Mouse (Mus musculus) adrenal gland (tissue): ENCODE measurements around the gene Shc1.

Source experiments
- intact Hi-C: fragments of 180-260 bp; cut with DNase I; formaldehyde crosslinking; loops from one replicate; pipeline ENCODE4 v1.15.1; 2025

The Shc1 gene

GRCm38 (mm10) chr3:89388901-89389740 is 29.1 kb upstream of the Shc1 start:
- intact Hi-C loops = no loop called here

GRCm38 (mm10) chr3:89390111-89390515 is 28.1 kb upstream of the Shc1 start:
- intact Hi-C loops = no loop called here

GRCm38 (mm10) chr3:89390699-89391662 is 27.3 kb upstream of the Shc1 start:
- intact Hi-C loops = no loop called here

GRCm38 (mm10) chr3:89391663-89392511 is 26.4 kb upstream of the Shc1 start:
- intact Hi-C loops = no loop called here

GRCm38 (mm10) chr3:89392871-89393311 is 25.4 kb upstream of the Shc1 start:
- intact Hi-C loops = no loop called here

- intact Hi-C loops = no loop called here
Observed at GRCm38 (mm10) chr3:89393605-89394004, 24.6 kb upstream of the Shc1 start.

- intact Hi-C loops = no loop called here
Observed at GRCm38 (mm10) chr3:89394006-89394893, 24.0 kb upstream of the Shc1 start, which contains the start of gene Zbtb7b. Zbtb7b (minus strand) TSS chr3:89394776.

GRCm38 (mm10) chr3:89394894-89395256 is 23.4 kb upstream of the Shc1 start:
- intact Hi-C loops = no loop called here

- intact Hi-C loops = no loop called here
Observed at GRCm38 (mm10) chr3:89395419-89395805, 22.8 kb upstream of the Shc1 start.

- intact Hi-C loops = no loop called here
Observed at GRCm38 (mm10) chr3:89395806-89396653, 22.2 kb upstream of the Shc1 start.

GRCm38 (mm10) chr3:89396654-89397005 is 21.6 kb upstream of the Shc1 start:
- intact Hi-C loops = no loop called here

- intact Hi-C loops = no loop called here
Observed at GRCm38 (mm10) chr3:89401329-89401728, 16.9 kb upstream of the Shc1 start.

- intact Hi-C loops = no loop called here
Observed at GRCm38 (mm10) chr3:89402693-89403092, 15.6 kb upstream of the Shc1 start, which contains the start of gene Lenep. Lenep (minus strand) TSS chr3:89402793.

- intact Hi-C loops = no loop called here
Observed at GRCm38 (mm10) chr3:89406887-89407286, 11.4 kb upstream of the Shc1 start.

GRCm38 (mm10) chr3:89408448-89408847 is 9.8 kb upstream of the Shc1 start:
- intact Hi-C loops = no loop called here

GRCm38 (mm10) chr3:89409701-89410100 is 8.5 kb upstream of the Shc1 start:
- intact Hi-C loops = no loop called here

- intact Hi-C loops = no loop called here
Observed at GRCm38 (mm10) chr3:89410864-89411263, 7.4 kb upstream of the Shc1 start.

- intact Hi-C loops = no loop called here
Observed at GRCm38 (mm10) chr3:89411490-89412393, 6.5 kb upstream of the Shc1 start, which contains the start of gene Flad1. Flad1 (minus strand) TSS chr3:89411870.
